Mouse (Mus musculus): ENCODE results near the gene Dip2b.

The Dip2b gene

GRCm38 (mm10) chr15:100268916-100269315 is 230.5 kb downstream of the Dip2b start:
- DNase-seq, result no peak

All from thymus, postnatal 4 days (tissue).